In the genomic region with DNA sequence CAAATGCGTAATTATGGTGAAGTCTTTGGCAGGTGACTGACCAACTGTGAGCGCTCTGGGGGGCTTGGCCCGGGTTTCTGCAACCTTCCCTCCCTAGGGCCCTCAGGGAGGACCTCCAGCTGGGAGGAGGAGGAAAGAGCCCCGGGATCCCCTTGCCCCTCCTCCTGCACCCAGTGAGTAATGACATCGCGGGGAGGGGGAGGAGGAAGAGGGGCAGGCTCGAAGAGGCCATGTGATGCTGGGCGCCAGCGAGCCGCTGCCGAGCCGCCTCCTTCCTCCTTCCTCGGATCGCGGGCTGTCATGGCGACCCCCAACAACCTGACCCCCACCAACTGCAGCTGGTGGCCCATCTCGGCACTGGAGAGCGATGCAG, we compare ENCODE assay signal across 9 mouse cellular contexts. TPM values are rescaled to one million over a fixed set of nuclear protein-coding genes. Genes with fewer than 3 reads are reported as not detected.
DNase-seq lines count a peak whose midpoint lies in the region; ATAC-seq and TF ChIP-seq lines count a peak whose summit lies in the region.
"Had no signal": no experiment of that assay in that cellular context is flagged by ENCODE, and none has a peak within 500 bp of the region (broad histone marks: within the 10 kb centered on the region; RNA-seq: fewer than 3 reads in every experiment).

Gene Gdap1l1 (plus strand): TSS at position 231 of the 373 bp plus-strand sequence.

- intact Hi-C loops in left cerebral cortex, adult 2 months (cut with DNase I) = no loop called here

- no peak for ATAC-seq in liver, embryonic 11.5 days (replicated peaks; ENCODE audit: low FRiP score)
- peak; percentile 90 for ATAC-seq in neural tube, embryonic 15.5 days (ENCODE audit: low FRiP score)

- no peak for DNase-seq in liver, embryonic 11.5 days (ENCODE audit: low spot score)
- DNase-seq in liver = no peak
- DNase-seq in cerebellum, postnatal 14 days = peak; percentile 87 to 88
- DNase-seq in frontal cortex, postnatal 14 days (ENCODE audit: low spot score in 2 of 2) = peak; percentile 57 to 75
- peak; percentile 74 to 82 for DNase-seq in left cerebral cortex, adult 2 months (ENCODE audit: extremely low spot score in 1 of 2, low spot score in 2 of 2)
- DNase-seq in spleen, adult 12 weeks (ENCODE audit: low spot score) = no peak
- DNase-seq in lung, adult 2 months = no peak

- H3K4me2 ChIP-seq in liver, embryonic 11.5 days = peak within 1 kb of the TSS; percentile 53
- H3K4me2 ChIP-seq in neural tube, embryonic 15.5 days = peak within 1 kb of the TSS; percentile 73

- WGBS in liver, embryonic 11.5 days = 3% methylated on average over 15 of the region's 18 CpGs
- 2% methylated on average over 17 of the region's 18 CpGs for WGBS in neural tube, embryonic 15.5 days
- 2% methylated on average over 18 of the region's 18 CpGs for WGBS in lung, adult 2 months

- no peak within 1 kb of the TSS for H3K27ac ChIP-seq in liver, embryonic 11.5 days (ENCODE audit: low read depth, low read length)
- peak within 1 kb of the TSS; percentile 77 for H3K27ac ChIP-seq in left cerebral cortex, adult 2 months
- peak within 1 kb of the TSS; percentile 88 for H3K27ac ChIP-seq in neural tube, embryonic 15.5 days (replicated peaks)

- H3K4me1 ChIP-seq in liver, embryonic 11.5 days (replicated peaks; ENCODE audit: control insufficient read depth, insufficient read depth, low read length) = no peaks in the 10 kb centered on the region
- peaks cover 43% of the 10 kb centered on the region for H3K4me1 ChIP-seq in neural tube, embryonic 15.5 days
- no peaks in the 10 kb centered on the region for H3K4me1 ChIP-seq in lung, adult 2 months (ENCODE audit: control insufficient read depth, insufficient read depth, low read length)

- H3K27me3 ChIP-seq in liver, embryonic 11.5 days (replicated peaks; ENCODE audit: control insufficient read depth, insufficient read depth, low read length) = peaks cover 18% of the 10 kb centered on the region
- H3K27me3 ChIP-seq in neural tube, embryonic 15.5 days (replicated peaks) = no peaks in the 10 kb centered on the region

- no peak for TF ChIP-seq POLR2A in lung, adult 2 months (IDR thresholded peaks at IDR 0.05; ENCODE audit: borderline replicate concordance, extremely low read depth, low read depth, low read length)

- no peak for TF ChIP-seq CTCF in left cerebral cortex, adult 2 months (IDR thresholded peaks at IDR 0.05)
- no peak for TF ChIP-seq CTCF in lung, adult 2 months (IDR thresholded peaks at IDR 0.05; ENCODE audit: insufficient read depth, low read length)

- no peaks in the 10 kb centered on the region for H3K36me3 ChIP-seq in liver, embryonic 11.5 days (ENCODE audit: control insufficient read depth, insufficient read depth, low read length)
- H3K36me3 ChIP-seq in neural tube, embryonic 15.5 days = 0 out of 2 replicates have a peak, but pooled peaks cover 8% of the 10 kb centered on the region

- H3K9me3 ChIP-seq in liver, embryonic 11.5 days (ENCODE audit: control insufficient read depth, low read length) = no peaks in the 10 kb centered on the region
- H3K9me3 ChIP-seq in neural tube, embryonic 15.5 days (replicated peaks) = no peaks in the 10 kb centered on the region

- no peak within 1 kb of the TSS for H3K9ac ChIP-seq in liver, embryonic 11.5 days (ENCODE audit: low read depth, low read length)
- peak within 1 kb of the TSS; percentile 89 for H3K9ac ChIP-seq in neural tube, embryonic 15.5 days (replicated peaks)

- peak within 1 kb of the TSS; percentile 35; the same call in 1 of the 2 replicates for H3K4me3 ChIP-seq in liver, embryonic 11.5 days (ENCODE audit: low read depth, low read length)
- H3K4me3 ChIP-seq in left cerebral cortex, adult 2 months = peak within 1 kb of the TSS; percentile 89
- H3K4me3 ChIP-seq in neural tube, embryonic 15.5 days (replicated peaks) = peak within 1 kb of the TSS; percentile 83
- no peak within 1 kb of the TSS for H3K4me3 ChIP-seq in lung, adult 2 months (replicated peaks; ENCODE audit: extremely low read depth, low read depth, low read length)
- H3K4me3 ChIP-seq: myocyte had no signal

RNA-seq across cellular contexts. Expression of gene Gdap1l1, which starts in this region (rescaled TPM):
- polyA plus RNA-seq in liver, embryonic 11.5 days (2014; fragmentation: Nextera tagmentation; extraction: Ambion mirVana) = 1.4 and 1.7 TPM in 2 replicates
- 10 to 100 TPM; 67.7 to 70.7 TPM for total RNA-seq in left cerebral cortex, adult 2 months (2021)
- 108 and 129 TPM in 2 replicates for polyA plus RNA-seq in neural tube, embryonic 15.5 days (2015; fragmentation: Nextera tagmentation; extraction: Ambion mirVana)
- polyA plus RNA-seq in lung, adult 2 months (2012; rRNA removed) = 0.19 and 0.22 TPM in 2 replicates

Comparison
In these comparisons a context has a peak if more than half of its experiments do, and no peak if none do; other contexts are left out.
1. RNA of gene Gdap1l1 (polyA plus RNA-seq): 108 to 129 TPM in neural tube, embryonic 15.5 days; 1.4 to 1.7 TPM in liver, embryonic 11.5 days and 0.19 to 0.22 TPM in lung, adult 2 months; every median in the first group is over 10 times any median in the second.
2. DNase-seq: peak in cerebellum, postnatal 14 days (2 of 2), frontal cortex, postnatal 14 days (2 of 2) and left cerebral cortex, adult 2 months (2 of 2); none in liver, embryonic 11.5 days (single experiment), liver (single experiment), spleen, adult 12 weeks (single experiment) and lung, adult 2 months (single experiment).